Mouse (Mus musculus) embryonic facial prominence, embryonic 14.5 days (tissue): ENCODE measurements at regions not wholly inside any gene's neighbourhood (a gene's known extent, or its start where the extent isn't known, plus 50 kb on each side); places are given as distances from the start of the nearest gene placed in this dataset.
A peak's percentile ranks its signal among the peaks of the same experiment; 100 is the strongest.

Source experiments
- ATAC-seq: fragments of 200-750 bp; cut with Nextera tagmentation; 2 replicates; pipeline ENCODE4 v1.8.0; 2017; ENCODE audit warnings: low read depth, moderate number of reproducible peaks, moderate TSS enrichment
- DNase-seq: peaks from one replicate; pipeline ENCODE4 v3.0.0-alpha.2; 2015; ENCODE audit warnings: low spot score
- H3K27ac ChIP-seq: fragments of 300-500 bp; sonication (generic); replicated peaks from 2 replicates; pipeline ENCODE4 v1.5.1; 2014; ENCODE audit warnings: low read depth, mild to moderate bottlenecking, low read length, moderate library complexity
- H3K27me3 ChIP-seq: fragments of 300-500 bp; sonication (generic); replicated peaks from 2 replicates; pipeline ENCODE4 v1.6.1; 2014; ENCODE audit warnings: low read length; ENCODE audit not compliant: control insufficient read depth, insufficient read depth
- H3K36me3 ChIP-seq: fragments of 300-500 bp; sonication (generic); 2 replicates; pipeline ENCODE4 v1.6.1; 2014; ENCODE audit warnings: low read length, mixed read lengths; ENCODE audit not compliant: control insufficient read depth, insufficient read depth
- H3K4me1 ChIP-seq: fragments of 300-500 bp; sonication (generic); 2 replicates; pipeline ENCODE4 v1.6.1; 2014; ENCODE audit warnings: antibody characterized with exemption, low read length; ENCODE audit not compliant: control insufficient read depth, insufficient read depth
- H3K4me2 ChIP-seq: fragments of 300-500 bp; sonication (generic); 2 replicates; pipeline ENCODE4 v1.6.1; 2014; ENCODE audit warnings: low read depth, mild to moderate bottlenecking, low read length, moderate library complexity, mixed read lengths
- H3K4me3 ChIP-seq: fragments of 300-500 bp; sonication (generic); 2 replicates; pipeline ENCODE4 v1.5.1; 2014; ENCODE audit warnings: low read depth, mild to moderate bottlenecking, low read length
- H3K9ac ChIP-seq: fragments of 300-500 bp; sonication (generic); 2 replicates; pipeline ENCODE4 v1.6.1; 2014; ENCODE audit warnings: low read depth, mild to moderate bottlenecking, low read length, moderate library complexity, mixed read lengths
- H3K9me3 ChIP-seq: fragments of 300-500 bp; sonication (generic); 2 replicates; pipeline ENCODE4 v1.6.1; 2016; ENCODE audit warnings: low read length; ENCODE audit not compliant: control insufficient read depth
- WGBS: fragments of 180-500 bp; shearing (Covaris S2); extraction: QIAGEN DNeasy Blood & Tissue Kit; methylation state at CpG from one replicate; pipeline ENCODE4 v1.1.7; 2014; 5-methylcytosine and 5-hydroxymethylcytosine counted together

GRCm38 (mm10) chr2:171818504-171818903 lies 224.8 kb downstream of the Cbln4 start:
- ATAC-seq (no peak), DNase-seq (peak; percentile 50)
- Histone ChIP-seq H3K9ac (no peak overlapping the region), H3K36me3 (no peaks in the 10 kb centered on the region), H3K4me1 (no peaks in the 10 kb centered on the region), H3K27me3 (no peaks in the 10 kb centered on the region), H3K9me3 (no peaks in the 10 kb centered on the region), H3K4me2 (no peak overlapping the region), H3K27ac (no peak overlapping the region), H3K4me3 (no peak overlapping the region)
- WGBS, result 68% methylated on average over 8 of the region's 8 CpGs

- WGBS, result 72% methylated on average over 6 of the region's 10 CpGs
- Histone ChIP-seq H3K27ac (no peak overlapping the region), H3K4me1 (no peaks in the 10 kb centered on the region), H3K36me3 (no peaks in the 10 kb centered on the region), H3K9ac (no peak overlapping the region), H3K27me3 (no peaks in the 10 kb centered on the region), H3K9me3 (no peaks in the 10 kb centered on the region), H3K4me2 (no peak overlapping the region), H3K4me3 (no peak overlapping the region)
- ATAC-seq, result no peak
- DNase-seq, result no peak
Observed at GRCm38 (mm10) chr2:171816685-171817419, 226.4 kb downstream of the Cbln4 start.

- 79% methylated on average over 3 of the region's 3 CpGs for WGBS
- Histone ChIP-seq H3K4me3 (no peak overlapping the region), H3K36me3 (no peaks in the 10 kb centered on the region), H3K27me3 (no peaks in the 10 kb centered on the region), H3K9me3 (no peaks in the 10 kb centered on the region), H3K4me1 (no peaks in the 10 kb centered on the region), H3K4me2 (no peak overlapping the region), H3K27ac (no peak overlapping the region), H3K9ac (no peak overlapping the region)
- ATAC-seq, result no peak
- no peak for DNase-seq
Observed at GRCm38 (mm10) chr2:171812701-171813100, 230.6 kb downstream of the Cbln4 start.

- Histone ChIP-seq H3K9ac (no peak overlapping the region), H3K4me1 (no peaks in the 10 kb centered on the region), H3K4me3 (no peak overlapping the region), H3K27ac (no peak overlapping the region), H3K36me3 (no peaks in the 10 kb centered on the region), H3K9me3 (no peaks in the 10 kb centered on the region), H3K27me3 (no peaks in the 10 kb centered on the region), H3K4me2 (no peak overlapping the region)
- ATAC-seq (no peak), DNase-seq (peak; percentile 61)
- 40% methylated on average over 5 of the region's 5 CpGs for WGBS
Observed at GRCm38 (mm10) chr2:171805376-171805775, 237.9 kb downstream of the Cbln4 start.

GRCm38 (mm10) chr2:171800511-171801268 lies 242.6 kb downstream of the Cbln4 start:
- H3K36me3 ChIP-seq, result no peaks in the 10 kb centered on the region
- H3K9ac ChIP-seq, result no peak overlapping the region
- H3K4me3 ChIP-seq, result no peak overlapping the region
- ATAC-seq, result no peak
- no peaks in the 10 kb centered on the region for H3K9me3 ChIP-seq
- H3K4me1 ChIP-seq, result no peaks in the 10 kb centered on the region
- 77% methylated on average over 10 of the region's 10 CpGs for WGBS
- DNase-seq, result no peak
- H3K27me3 ChIP-seq, result no peaks in the 10 kb centered on the region
- H3K27ac ChIP-seq, result no peak overlapping the region
- H3K4me2 ChIP-seq, result no peak overlapping the region

DNA sequence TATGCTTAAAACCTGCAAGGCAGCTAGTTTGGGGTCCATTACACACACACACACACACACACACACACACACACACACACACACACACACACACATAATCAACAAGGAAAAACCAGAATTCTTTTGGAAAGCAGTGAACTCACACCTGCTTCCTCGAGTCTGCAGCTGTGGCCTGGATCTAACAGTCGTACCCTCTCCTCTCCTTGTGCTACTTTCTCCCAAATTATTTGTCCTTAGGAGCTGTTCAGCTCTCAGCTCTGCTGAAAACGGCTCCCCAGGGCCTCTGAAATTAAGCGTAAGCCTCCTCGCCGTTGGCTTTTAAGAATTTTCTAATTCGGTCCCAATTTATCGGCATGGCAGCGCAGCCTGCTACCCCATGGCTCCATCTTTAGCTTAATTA lies 243.9 kb downstream of the Cbln4 start:
- ATAC-seq (no peak), DNase-seq (peak; percentile 32)
- Histone ChIP-seq H3K4me3 (no peak overlapping the region), H3K27ac (no peak overlapping the region), H3K36me3 (no peaks in the 10 kb centered on the region), H3K4me2 (no peak overlapping the region), H3K9ac (no peak overlapping the region), H3K9me3 (no peaks in the 10 kb centered on the region), H3K27me3 (no peaks in the 10 kb centered on the region), H3K4me1 (no peaks in the 10 kb centered on the region)
- WGBS, result 54% methylated on average over 9 of the region's 9 CpGs

DNA sequence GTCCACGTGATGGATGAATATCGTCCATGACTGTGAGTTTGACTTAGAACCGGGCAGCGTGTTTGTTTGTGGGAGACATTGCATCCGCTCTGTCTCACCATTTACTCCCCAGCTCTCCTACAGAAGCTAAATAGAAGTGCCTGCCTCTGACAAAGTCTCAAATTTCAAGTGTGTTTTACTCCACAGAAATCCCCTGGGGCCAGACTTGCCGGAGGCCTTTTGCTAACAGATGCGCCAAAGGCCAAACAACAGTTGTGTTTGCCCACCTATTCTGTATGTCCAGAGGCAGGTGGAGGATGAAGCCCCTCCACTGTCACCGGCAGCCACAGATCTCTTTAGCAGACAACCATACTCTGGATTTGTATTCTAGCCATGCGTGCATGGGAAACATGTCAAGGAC lies 252.6 kb downstream of the Cbln4 start:
- ATAC-seq (no peak), DNase-seq (peak; percentile 79)
- Histone ChIP-seq H3K4me1 (peaks cover 10% of the 10 kb centered on the region; the same call in 1 of the 2 replicates), H3K4me3 (no peak overlapping the region), H3K27me3 (no peaks in the 10 kb centered on the region), H3K9ac (no peak overlapping the region), H3K4me2 (no peak overlapping the region), H3K9me3 (no peaks in the 10 kb centered on the region), H3K27ac (no peak overlapping the region), H3K36me3 (no peaks in the 10 kb centered on the region)
- WGBS, result 51% methylated on average over 9 of the region's 9 CpGs

DNA sequence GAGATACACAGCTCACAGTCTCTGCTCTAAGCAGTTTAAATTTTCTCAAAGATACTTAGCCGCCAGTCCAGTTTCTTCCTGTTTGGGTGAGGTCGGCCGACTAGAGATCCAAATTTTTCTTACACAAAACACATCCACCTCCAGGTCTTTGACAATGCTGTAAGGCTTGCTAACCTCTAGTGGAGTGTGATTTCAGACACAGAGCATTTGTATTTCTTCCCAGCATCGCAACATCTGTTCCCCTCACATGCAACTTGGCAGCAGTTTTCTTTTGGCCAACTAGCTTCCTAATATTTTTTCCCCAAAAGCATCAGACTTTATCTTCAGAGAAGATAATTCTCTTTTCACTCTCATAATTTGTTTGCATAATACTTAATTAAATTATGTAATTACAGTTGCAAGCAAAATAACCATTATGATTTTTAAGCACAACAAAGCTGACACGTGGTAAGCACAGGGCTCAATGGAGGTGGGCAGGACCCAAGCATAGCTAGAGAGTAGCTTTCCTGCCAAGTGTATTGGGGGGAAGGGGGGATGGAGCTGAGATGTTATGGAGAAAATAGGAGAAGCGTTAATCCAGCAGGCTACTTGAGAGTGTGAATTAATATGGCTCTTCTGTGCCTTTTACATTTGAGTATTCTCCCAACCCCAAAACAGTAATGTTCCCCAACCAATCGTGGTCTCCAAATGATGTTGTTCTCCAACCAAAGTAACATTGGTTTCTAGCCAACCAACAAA lies 276.9 kb downstream of the Cbln4 start:
- DNase-seq (peak; percentile 33), ATAC-seq (no peak)
- WGBS, result 73% methylated on average over 7 of the region's 7 CpGs
- Histone ChIP-seq H3K4me1 (no peaks in the 10 kb centered on the region), H3K9ac (no peak overlapping the region), H3K9me3 (no peaks in the 10 kb centered on the region), H3K4me2 (no peak overlapping the region), H3K27me3 (no peaks in the 10 kb centered on the region), H3K27ac (no peak overlapping the region), H3K36me3 (no peaks in the 10 kb centered on the region), H3K4me3 (no peak overlapping the region)
